Mouse (Mus musculus): ENCODE data around the gene Ston2.

Ston2 gene

GRCm38 (mm10) chr12:91787959-91788437 is at the start of gene Ston2:
Ston2 (minus strand) TSS chr12:91788387.
- DNase-seq, result no peak

- DNase-seq, result no peak
Measured at GRCm38 (mm10) chr12:91837401-91838065, 49.3 kb upstream of the Ston2 start.

- no peak for DNase-seq
Measured at GRCm38 (mm10) chr12:91833939-91834333, 45.7 kb upstream of the Ston2 start.

GRCm38 (mm10) chr12:91833237-91833938 is 45.2 kb upstream of the Ston2 start:
- DNase-seq, result no peak

GRCm38 (mm10) chr12:91831410-91831809 is 43.2 kb upstream of the Ston2 start:
- DNase-seq, result no peak

- DNase-seq, result no peak
Measured at GRCm38 (mm10) chr12:91820461-91820860, 32.3 kb upstream of the Ston2 start.

- no peak for DNase-seq
Measured at GRCm38 (mm10) chr12:91818726-91819125, 30.5 kb upstream of the Ston2 start.

GRCm38 (mm10) chr12:91815990-91816389 is 27.8 kb upstream of the Ston2 start:
- DNase-seq, result peak; percentile 50

GRCm38 (mm10) chr12:91815552-91815951 is 27.4 kb upstream of the Ston2 start:
- no peak for DNase-seq

- no peak for DNase-seq
Measured at GRCm38 (mm10) chr12:91808911-91809310, 20.7 kb upstream of the Ston2 start.

- no peak for DNase-seq
Measured at GRCm38 (mm10) chr12:91807761-91808160, 19.6 kb upstream of the Ston2 start.

- DNase-seq, result no peak
Measured at GRCm38 (mm10) chr12:91807095-91807494, 18.9 kb upstream of the Ston2 start.

GRCm38 (mm10) chr12:91804262-91804661 is 16.1 kb upstream of the Ston2 start:
- no peak for DNase-seq

- no peak for DNase-seq
Measured at GRCm38 (mm10) chr12:91803207-91803932, 15.2 kb upstream of the Ston2 start.

GRCm38 (mm10) chr12:91802586-91803206 is 14.5 kb upstream of the Ston2 start:
- no peak for DNase-seq

GRCm38 (mm10) chr12:91800861-91801385 is 12.7 kb upstream of the Ston2 start:
- no peak for DNase-seq

- DNase-seq, result no peak
Measured at GRCm38 (mm10) chr12:91799821-91800335, 11.7 kb upstream of the Ston2 start.

GRCm38 (mm10) chr12:91799379-91799773 is 11.2 kb upstream of the Ston2 start:
- no peak for DNase-seq

- DNase-seq, result peak; percentile 23
Measured at GRCm38 (mm10) chr12:91798720-91799378, 10.7 kb upstream of the Ston2 start.

GRCm38 (mm10) chr12:91796774-91797173 is 8.6 kb upstream of the Ston2 start:
- no peak for DNase-seq

GRCm38 (mm10) chr12:91793266-91793665 is 5.1 kb upstream of the Ston2 start:
- no peak for DNase-seq

- DNase-seq, result no peak
Measured at GRCm38 (mm10) chr12:91791822-91792221, 3.6 kb upstream of the Ston2 start.

Data from thymus, postnatal 25 days (tissue).